Mouse (Mus musculus) CH12.LX (cell line): ENCODE data around the gene Ppm1k. TPM values are rescaled to one million over a fixed set of nuclear protein-coding genes. Genes with fewer than 3 reads are reported as not detected.
"Not testable (repeated sequence)": the region's sequence is repeated elsewhere in the genome, so short reads cannot be mapped to it uniquely, and the experiment has no call there.

Experiments used
- DNase-seq: peaks from one replicate; pipeline ENCODE4 v3.0.0-alpha.2; 2013; ENCODE audit errors: extremely low read depth
- H3K27ac ChIP-seq: 2 replicates; pipeline ENCODE4 v1.5.1; 2012; ENCODE audit warnings: low read depth, mild to moderate bottlenecking, control low read depth, moderate library complexity; ENCODE audit not compliant: insufficient read depth
- H3K27me3 ChIP-seq: replicated peaks from 2 replicates; pipeline ENCODE3; 2012; ENCODE audit warnings: inconsistent platforms
- H3K36me3 ChIP-seq, 2 experiments: replicated peaks in 1 of 2; 2 replicates each; pipeline versions ENCODE3 to v1.6.1; 2012; ENCODE audit warnings: inconsistent platforms in 1 of 2, low read length in 1 of 2, mild to moderate bottlenecking in 1 of 2, mixed read lengths in 1 of 2, moderate library complexity in 1 of 2; ENCODE audit not compliant: control insufficient read depth in 1 of 2, insufficient read depth in 1 of 2
- H3K4me1 ChIP-seq, 2 experiments: 2 replicates each; pipeline ENCODE4 v1.6.1; 2012; ENCODE audit warnings: inconsistent platforms in 1 of 2, moderate library complexity in 1 of 2; ENCODE audit not compliant: insufficient read depth in 2 of 2, control insufficient read depth in 1 of 2
- H3K4me2 ChIP-seq: 2 replicates; pipeline ENCODE4 v1.6.1; 2012; ENCODE audit warnings: low read depth, mild to moderate bottlenecking, control low read depth; ENCODE audit not compliant: poor library complexity, insufficient read depth, severe bottlenecking
- H3K4me3 ChIP-seq, 3 experiments: fragments of 150-350 bp in 1 of 3; sonication (generic) in 1 of 3; replicated peaks in 1 of 3; 2 replicates each; pipeline versions ENCODE3 to v1.5.1; 2011 to 2012; ENCODE audit warnings: low read depth in 2 of 3, low read length in 2 of 3, mild to moderate bottlenecking in 2 of 3, moderate library complexity in 2 of 3, control low read depth in 1 of 3, improper control_type of control experiment in 1 of 3, inconsistent platforms in 1 of 3, mixed read lengths in 1 of 3; ENCODE audit not compliant: poor library complexity in 1 of 3
- H3K79me2 ChIP-seq: replicated peaks from 2 replicates; pipeline ENCODE4 v1.6.1; 2012; ENCODE audit warnings: mild to moderate bottlenecking, moderate library complexity; ENCODE audit not compliant: control insufficient read depth, poor library complexity, insufficient read depth, severe bottlenecking; ENCODE audit errors: extremely low read depth
- H3K9ac ChIP-seq: 2 replicates; pipeline ENCODE4 v1.6.1; 2012; ENCODE audit warnings: low read depth, mild to moderate bottlenecking, control low read depth, moderate library complexity; ENCODE audit not compliant: insufficient read depth
- H3K9me3 ChIP-seq: replicated peaks from 2 replicates; pipeline ENCODE3; 2012; ENCODE audit warnings: low read length, inconsistent platforms, mixed read lengths
- CHD2 ChIP-seq: IDR thresholded peaks from 2 replicates; pipeline ENCODE4 v1.6.1; 2011; ENCODE audit warnings: low read length, improper control_type of control experiment
- ETS1 ChIP-seq: conservative IDR thresholded peaks from 2 replicates; pipeline ENCODE4 v1.6.1; 2012; ENCODE audit warnings: low read depth, mild to moderate bottlenecking, inconsistent platforms, low read length, improper control_type of control experiment, moderate library complexity
- GABPA ChIP-seq: IDR thresholded peaks from 2 replicates; pipeline ENCODE4 v1.6.1; 2012; ENCODE audit warnings: low read depth, low read length, improper control_type of control experiment, inconsistent platforms; ENCODE audit not compliant: insufficient replicate concordance
- HCFC1 ChIP-seq: IDR thresholded peaks from 2 replicates; pipeline ENCODE4 v1.6.1; 2012; ENCODE audit warnings: low read depth, mild to moderate bottlenecking, inconsistent platforms, low read length, improper control_type of control experiment
- JUN ChIP-seq: IDR thresholded peaks from 2 replicates; pipeline ENCODE4 v1.6.1; 2011; ENCODE audit warnings: low read depth, mild to moderate bottlenecking, low read length, improper control_type of control experiment, moderate library complexity; ENCODE audit not compliant: insufficient read depth
- MAFK ChIP-seq: IDR thresholded peaks from 2 replicates; pipeline ENCODE4 v1.6.1; 2011; ENCODE audit warnings: low read length, improper control_type of control experiment; ENCODE audit not compliant: insufficient replicate concordance
- MAX ChIP-seq: IDR thresholded peaks from 2 replicates; pipeline ENCODE4 v1.6.1; 2011; ENCODE audit warnings: low read length, improper control_type of control experiment
- MXI1 ChIP-seq: IDR thresholded peaks from 2 replicates; pipeline ENCODE4 v1.6.1; 2011; ENCODE audit warnings: mild to moderate bottlenecking, low read depth, low read length, improper control_type of control experiment
- NELFE ChIP-seq: IDR thresholded peaks from 2 replicates; pipeline ENCODE4 v1.6.1; 2011; ENCODE audit warnings: low read depth, low read length, improper control_type of control experiment
- RCOR1 ChIP-seq: conservative IDR thresholded peaks from 2 replicates; pipeline ENCODE4 v1.6.1; 2012; ENCODE audit warnings: low read depth, mild to moderate bottlenecking, inconsistent platforms, low read length, improper control_type of control experiment
- USF2 ChIP-seq: conservative IDR thresholded peaks from 2 replicates; pipeline ENCODE4 v1.6.1; 2011; ENCODE audit warnings: low read depth, low read length, improper control_type of control experiment
- ZC3H11A ChIP-seq: IDR thresholded peaks from 2 replicates; pipeline ENCODE4 v1.6.1; 2012; ENCODE audit warnings: low read depth, mild to moderate bottlenecking, inconsistent platforms, low read length, improper control_type of control experiment
- dilution Hi-C: fragments of 300-500 bp; cut with MboI; formaldehyde crosslinking; loops from 2 replicates; pipeline ENCODE4 v1.14.3; 2020; ENCODE audit warnings: low sequenced_read_pairs; ENCODE audit not compliant: extremely low pct_unique_long_range_greater_than_20kb, extremely low pct_ligation_motif_present
- in situ Hi-C: fragments of 300-500 bp; cut with MboI; formaldehyde crosslinking; loops from 3 replicates; pipeline ENCODE4 v1.14.3; 2019; ENCODE audit warnings: low sequenced_read_pairs, low pct_ligation_motif_present, low pct_unique_long_range_greater_than_20kb, mixed read lengths
- polyA plus RNA-seq: library from polyadenylated mRNA; unstranded; fragments of >175 nt; gene quantifications from 2 replicates; pipeline ENCODE4 v1.2.1, GENCODE M21; 2012; ENCODE audit warnings: low read depth; ENCODE audit not compliant: insufficient read length
- total RNA-seq, 2 experiments: library from RNA; depleted of rRNA; stranded (reverse); fragments of 300-350 nt in 1 of 2; fragments of >200 nt in 1 of 2; gene quantifications; 2 replicates each; pipeline ENCODE4 v1.2.3; 2012 to 2014

The Ppm1k gene
- total and polyA plus RNA-seq, 3 experiments: 10.5 to 17.1 (median 15.1) TPM

GRCm38 (mm10) chr6:57544866-57545265 lies 9.6 kb upstream of the Ppm1k start:
- DNase-seq: no peak
- Histone ChIP-seq H3K27me3 (no peaks in the 10 kb centered on the region), H3K27ac (no peak overlapping the region), H3K9me3 (no peaks in the 10 kb centered on the region), H3K79me2 (no peaks in the 10 kb centered on the region), H3K36me3 (no peaks in the 10 kb centered on the region), H3K9ac (no peak overlapping the region), H3K4me2 (no peak overlapping the region), H3K4me3 (no peak overlapping the region), H3K4me1 (peaks cover 0 to 6% of the 10 kb centered on the region in 2 experiments; a peak in 1 of 4 replicates)
- in situ Hi-C loops (no loop called here), dilution Hi-C loops (no loop called here)
- no peak for TF ChIP-seq NELFE

DNA sequence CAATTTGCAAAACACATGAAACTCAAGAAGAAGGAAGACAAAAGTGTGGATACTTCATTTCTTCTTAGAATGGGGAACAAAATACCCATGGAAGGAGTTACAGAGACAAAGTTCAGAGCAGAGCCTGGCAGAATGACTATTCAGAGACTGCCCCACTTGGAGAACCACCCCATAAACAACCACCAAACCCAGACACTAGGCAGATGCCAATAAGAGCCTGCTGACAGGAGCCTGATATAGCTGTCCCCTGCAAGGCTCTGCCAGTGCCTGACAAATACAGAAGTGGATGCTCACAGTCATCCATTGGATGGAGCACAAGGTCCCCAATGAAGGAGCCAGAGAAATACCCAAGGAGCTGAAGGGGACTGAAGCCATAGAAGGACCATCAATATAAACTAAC lies 8.3 kb upstream of the Ppm1k start:
- DNase-seq, H3K36me3 ChIP-seq, H3K4me2 ChIP-seq, H3K27ac ChIP-seq, H3K4me1 ChIP-seq, in situ Hi-C loops, H3K9me3 ChIP-seq, H3K79me2 ChIP-seq, H3K27me3 ChIP-seq, H3K4me3 ChIP-seq, dilution Hi-C loops, H3K9ac ChIP-seq: not testable (repeated sequence)

DNA sequence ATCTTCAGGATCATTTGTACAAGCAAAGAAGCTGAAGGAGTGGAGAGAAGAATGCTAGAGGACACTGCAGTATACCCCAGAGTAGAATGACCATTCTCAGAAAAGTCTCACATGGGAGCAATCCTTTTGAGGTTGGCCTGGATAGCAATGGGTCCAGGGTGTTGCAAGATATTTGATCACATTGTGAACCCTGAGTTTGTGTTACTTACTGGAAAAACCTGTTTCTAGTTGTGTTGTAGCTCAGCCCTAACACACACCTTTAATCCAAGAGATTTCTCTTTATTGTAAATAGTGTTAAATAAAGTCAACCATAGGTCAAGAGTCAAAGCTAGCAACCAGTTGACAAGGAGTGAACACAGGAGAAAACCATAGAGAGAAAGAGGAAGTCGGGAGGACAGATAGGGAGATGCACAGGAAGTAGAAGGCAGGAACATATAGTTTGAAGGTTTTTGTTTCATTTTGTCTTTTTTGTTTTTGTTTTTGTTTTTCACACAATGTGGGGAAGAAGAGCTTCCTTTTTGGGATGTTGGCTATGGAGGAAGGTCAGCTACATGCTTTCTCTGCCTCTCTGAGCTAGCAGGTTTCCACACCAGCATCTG lies 6.6 kb upstream of the Ppm1k start:
- H3K27me3 ChIP-seq: no peaks in the 10 kb centered on the region
- no peak overlapping the region for H3K9ac ChIP-seq
- H3K4me3 ChIP-seq: no peak overlapping the region
- TF ChIP-seq MXI1 (no peak), HCFC1 (peak; percentile 68)
- no peaks in the 10 kb centered on the region for H3K36me3 ChIP-seq
- no peak overlapping the region for H3K27ac ChIP-seq
- no peaks in the 10 kb centered on the region for H3K9me3 ChIP-seq
- no peak for DNase-seq
- in situ Hi-C loops (no loop called here), dilution Hi-C loops (no loop called here)
- H3K4me2 ChIP-seq: no peak overlapping the region
- peaks cover 0 to 6% of the 10 kb centered on the region in 2 experiments; a peak in 1 of 4 replicates for H3K4me1 ChIP-seq
- H3K79me2 ChIP-seq: no peaks in the 10 kb centered on the region

DNA sequence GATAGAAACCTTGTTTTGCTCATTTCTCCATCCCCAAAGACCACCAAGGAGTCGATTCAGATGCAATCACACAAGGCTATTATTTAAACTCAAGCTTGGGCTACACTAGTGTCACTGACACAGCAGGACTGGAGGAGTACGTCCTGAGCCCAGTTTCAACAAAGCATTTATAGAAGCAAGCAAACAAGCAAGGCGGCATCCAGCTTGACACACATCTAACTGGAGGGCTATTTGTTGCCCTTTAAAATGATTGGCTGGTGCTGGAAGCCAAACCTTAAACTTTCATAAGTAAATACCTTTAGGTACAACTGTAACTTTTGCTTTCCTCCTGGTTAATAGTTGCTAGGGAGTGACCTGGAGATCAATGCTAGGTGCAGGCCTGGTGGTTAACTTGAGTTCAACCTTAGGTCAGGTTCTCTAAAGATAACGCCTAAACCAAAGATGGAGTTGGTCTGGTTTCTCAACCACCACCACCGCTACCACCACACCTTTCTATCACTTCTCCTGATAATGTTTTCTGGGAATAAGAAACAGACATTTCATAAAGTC lies 5.8 kb upstream of the Ppm1k start:
- no peaks in the 10 kb centered on the region for H3K27me3 ChIP-seq
- in situ Hi-C loops (no loop called here), dilution Hi-C loops (no loop called here)
- TF ChIP-seq USF2 (no peak), GABPA (no peak), MAFK (no peak), ZC3H11A (no peak), MXI1 (no peak), JUN (no peak), ETS1 (no peak), NELFE (no peak), MAX (no peak), RCOR1 (no peak), CHD2 (no peak)
- H3K36me3 ChIP-seq: no peaks in the 10 kb centered on the region
- no peaks in the 10 kb centered on the region for H3K9me3 ChIP-seq
- no peak overlapping the region for H3K4me2 ChIP-seq
- H3K4me3 ChIP-seq: no peak overlapping the region
- no peaks in the 10 kb centered on the region for H3K79me2 ChIP-seq
- H3K4me1 ChIP-seq: peaks cover 0 to 6% of the 10 kb centered on the region in 2 experiments; a peak in 1 of 4 replicates
- no peak overlapping the region for H3K27ac ChIP-seq
- DNase-seq: no peak
- no peak overlapping the region for H3K9ac ChIP-seq
